Mouse (Mus musculus): Measurements from ENCODE around the gene Pomgnt2.

- TF ChIP-seq CTCF (IDR thresholded peaks at IDR 0.05; ENCODE audit: low read depth, low read length) (no peak), POLR2A (IDR thresholded peaks at IDR 0.05; ENCODE audit: extremely low read depth, insufficient read depth, low read length) (no peak)
Observed at GRCm38 (mm10) chr9:122029765-122030164, 32.9 kb upstream of the Pomgnt2 start.
